Mouse (Mus musculus) liver, postnatal 0 days (tissue): ENCODE measurements around the gene Uvrag. TPM values are rescaled to one million over a fixed set of nuclear protein-coding genes. Genes with fewer than 3 reads are reported as not detected.

Source experiments
- ATAC-seq: fragments of 200-750 bp; cut with Nextera tagmentation; 2 replicates; pipeline ENCODE4 v1.8.0; 2017; ENCODE audit warnings: mild to moderate bottlenecking, moderate library complexity
- DNase-seq: peaks from one replicate; pipeline ENCODE4 v3.0.0-alpha.2; 2016
- H3K27ac ChIP-seq: fragments of 300-500 bp; sonication (generic); 2 replicates; pipeline ENCODE4 v1.5.1; 2014; ENCODE audit warnings: antibody characterized with exemption, moderate library complexity, mild to moderate bottlenecking, low read depth
- H3K27me3 ChIP-seq: fragments of 300-500 bp; sonication (generic); 2 replicates; pipeline ENCODE4 v1.6.1; 2014; ENCODE audit warnings: low read length, control low read depth, mixed read lengths; ENCODE audit not compliant: insufficient read depth
- H3K36me3 ChIP-seq: fragments of 300-500 bp; sonication (generic); replicated peaks from 2 replicates; pipeline ENCODE4 v1.6.1; 2014; ENCODE audit warnings: mild to moderate bottlenecking, control low read depth, low read length, moderate library complexity, mixed read lengths; ENCODE audit not compliant: insufficient read depth
- H3K4me1 ChIP-seq: fragments of 300-500 bp; sonication (generic); 2 replicates; pipeline ENCODE4 v1.6.1; 2014; ENCODE audit warnings: antibody characterized with exemption, mild to moderate bottlenecking, control low read depth; ENCODE audit not compliant: insufficient read depth
- H3K4me2 ChIP-seq: fragments of 300-500 bp; sonication (generic); 2 replicates; pipeline ENCODE4 v1.6.1; 2014; ENCODE audit warnings: low read depth, mild to moderate bottlenecking, low read length, moderate library complexity, mixed read lengths
- H3K4me3 ChIP-seq: fragments of 300-500 bp; sonication (generic); 2 replicates; pipeline ENCODE4 v1.5.1; 2014; ENCODE audit warnings: low read depth, low read length
- H3K9ac ChIP-seq: fragments of 300-500 bp; sonication (generic); replicated peaks from 2 replicates; pipeline ENCODE4 v1.6.1; 2014; ENCODE audit warnings: mild to moderate bottlenecking, moderate library complexity
- H3K9me3 ChIP-seq: fragments of 300-500 bp; sonication (generic); 2 replicates; pipeline ENCODE4 v1.6.1; 2016; ENCODE audit warnings: mild to moderate bottlenecking, control low read depth, low read length, mixed read lengths
- CTCF ChIP-seq: sonication (generic); IDR thresholded peaks from 2 replicates; pipeline ENCODE4 v1.5.1; 2016; ENCODE audit warnings: antibody characterized with exemption, low read depth
- EP300 ChIP-seq: IDR thresholded peaks from 2 replicates; pipeline ENCODE4 v1.6.1; 2016; ENCODE audit warnings: antibody characterized with exemption, low read depth, mild to moderate bottlenecking
- WGBS: fragments of 180-500 bp; shearing (Covaris S2); extraction: QIAGEN DNeasy Blood & Tissue Kit; methylation state at CpG from one replicate; pipeline ENCODE4 v1.1.7; 2014; ENCODE audit not compliant: insufficient replicate concordance; 5-methylcytosine and 5-hydroxymethylcytosine counted together
- polyA plus RNA-seq: library from polyadenylated mRNA; unstranded; fragments of >200 nt; fragmentation: Nextera tagmentation; extraction: Ambion mirVana; gene quantifications from 2 replicates; pipeline ENCODE4 v1.2.1, GENCODE M21; 2015

The Uvrag gene
- polyA plus RNA-seq, 1 experiment from 2014 or later, result 11.9 TPM

DNA sequence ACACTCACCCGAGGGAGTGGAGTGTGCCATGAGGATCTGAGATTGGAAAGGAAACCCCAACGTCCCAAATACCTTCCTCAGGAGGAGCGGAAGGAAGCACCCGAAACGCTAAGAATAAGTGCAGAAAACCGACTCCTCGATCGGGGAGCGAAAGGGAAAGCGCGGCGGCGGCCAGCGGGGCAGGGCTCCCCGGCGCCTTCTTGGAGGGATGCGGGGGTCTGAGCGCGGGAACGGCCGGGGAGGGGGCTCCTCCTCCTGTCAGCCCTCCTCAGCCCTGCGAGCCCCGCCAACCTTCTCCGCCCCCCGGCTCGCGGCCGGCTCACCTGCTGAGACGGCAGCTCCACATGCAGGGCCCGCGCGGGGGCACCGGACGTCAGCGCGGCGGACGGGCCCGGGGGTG lies 430 bp downstream of the Uvrag start:
- ATAC-seq, result peak; percentile 1
- TF ChIP-seq CTCF, result no peak
- no peak for TF ChIP-seq EP300
- Histone ChIP-seq H3K27ac (peak overlapping the region; percentile 97), H3K4me1 (peaks cover 45% of the 10 kb centered on the region), H3K4me3 (peak overlapping the region; percentile 96), H3K9me3 (no peaks in the 10 kb centered on the region), H3K36me3 (peaks cover 5% of the 10 kb centered on the region), H3K9ac (peak overlapping the region; percentile 98), H3K27me3 (no peaks in the 10 kb centered on the region), H3K4me2 (peak overlapping the region; percentile 84)
- DNase-seq, result no peak
- WGBS, result under 1% methylated on average over 39 of the region's 39 CpGs

DNA sequence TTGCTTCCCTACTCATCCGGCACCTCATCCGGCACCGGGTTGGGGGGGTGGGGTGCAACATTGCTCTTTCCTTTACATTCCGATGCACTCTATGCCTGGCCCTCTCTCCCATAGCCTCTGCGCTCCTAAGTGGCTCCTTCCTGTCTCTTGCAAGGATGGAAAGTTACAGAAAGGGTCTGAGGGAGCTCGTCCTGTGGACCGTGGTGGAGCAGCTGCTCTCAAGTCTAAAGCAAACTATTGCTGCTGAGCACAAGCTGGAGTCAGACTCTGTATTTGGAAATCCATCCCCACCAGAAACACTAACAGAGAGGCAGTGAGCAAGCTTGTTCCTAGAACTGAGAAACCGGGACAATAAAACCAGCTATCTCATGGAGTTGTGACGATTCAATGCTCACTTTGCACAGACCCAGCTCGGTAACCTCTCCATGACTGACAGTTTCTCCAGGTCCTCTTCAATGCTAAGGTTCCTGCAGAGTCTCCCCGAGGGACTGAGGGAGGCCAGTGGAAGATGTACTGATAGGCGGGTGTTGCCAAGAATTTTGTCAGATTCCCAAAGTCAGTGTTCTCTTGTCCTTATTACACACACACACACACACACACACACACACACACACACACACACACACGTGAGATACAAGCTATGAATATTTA lies 975 bp downstream of the Uvrag start:
- under 1% methylated on average over 13 of the region's 13 CpGs for whole genome bisulfite sequencing
- H3K9ac ChIP-seq, result peak overlapping the region; percentile 98
- no peaks in the 10 kb centered on the region for H3K9me3 ChIP-seq
- ATAC-seq (no peak), DNase-seq (peak; percentile 49)
- peaks cover 5% of the 10 kb centered on the region for H3K36me3 ChIP-seq
- no peaks in the 10 kb centered on the region for H3K27me3 ChIP-seq
- TF ChIP-seq EP300 (no peak), CTCF (no peak)
- H3K4me2 ChIP-seq, result peak overlapping the region; percentile 84
- H3K4me1 ChIP-seq, result peaks cover 40% of the 10 kb centered on the region
- H3K4me3 ChIP-seq, result peak overlapping the region; percentile 96
- peak overlapping the region; percentile 97 for H3K27ac ChIP-seq

DNA sequence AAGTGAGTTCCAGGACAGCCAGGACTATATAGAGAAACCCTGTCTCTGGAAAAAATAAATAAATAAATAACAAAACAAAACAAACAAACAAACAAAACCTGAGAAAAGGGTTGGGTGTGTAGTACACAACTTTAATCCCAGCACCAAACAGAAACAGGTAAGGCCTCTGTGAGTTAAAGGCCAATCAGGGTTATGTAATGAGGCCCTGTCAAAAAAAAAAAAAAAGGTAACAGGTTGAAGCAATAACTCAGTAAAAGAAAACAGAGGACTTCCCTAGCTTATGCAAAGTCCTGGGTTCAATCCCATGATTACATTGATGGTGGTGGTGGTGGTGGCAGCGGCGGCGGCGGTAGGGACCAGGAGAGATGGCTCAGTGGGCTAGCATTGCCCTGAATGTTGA lies 3.4 kb downstream of the Uvrag start:
- ATAC-seq (no peak), DNase-seq (no peak)
- Histone ChIP-seq H3K9ac (no peak overlapping the region), H3K27ac (no peak overlapping the region), H3K4me3 (no peak overlapping the region), H3K27me3 (no peaks in the 10 kb centered on the region), H3K36me3 (peaks cover 5% of the 10 kb centered on the region), H3K4me2 (no peak overlapping the region; the same call in 1 of the 2 replicates), H3K9me3 (no peaks in the 10 kb centered on the region), H3K4me1 (peaks cover 35% of the 10 kb centered on the region)
- WGBS, result 89% methylated on average over 4 of the region's 4 CpGs
- no peak for TF ChIP-seq EP300
- no peak for TF ChIP-seq CTCF

DNA sequence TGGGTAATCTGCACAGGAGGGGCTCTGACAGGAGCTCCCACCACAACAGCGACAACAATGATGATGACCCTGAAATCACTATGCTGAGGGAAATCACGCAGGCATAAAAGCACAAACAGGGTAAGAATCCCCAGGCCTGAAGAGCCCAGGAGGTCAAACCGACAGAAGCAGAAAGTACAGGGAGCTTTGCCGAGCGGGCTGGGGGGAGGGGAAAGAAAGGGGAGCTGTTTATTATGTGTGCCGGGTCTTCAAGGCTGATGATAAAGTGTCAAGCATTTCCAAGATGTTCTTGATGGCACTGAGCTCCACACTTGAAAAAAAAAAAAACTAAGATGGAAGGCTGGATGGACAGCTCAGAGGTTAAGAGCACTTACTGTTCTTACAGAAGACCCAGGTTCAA lies 4.2 kb downstream of the Uvrag start:
- Histone ChIP-seq H3K4me2 (no peak overlapping the region), H3K9ac (no peak overlapping the region), H3K27ac (no peak overlapping the region), H3K36me3 (peaks cover 5% of the 10 kb centered on the region), H3K4me3 (no peak overlapping the region), H3K4me1 (peaks cover 34% of the 10 kb centered on the region), H3K27me3 (no peaks in the 10 kb centered on the region), H3K9me3 (no peaks in the 10 kb centered on the region)
- DNase-seq, result no peak
- ATAC-seq, result no peak
- TF ChIP-seq CTCF, result no peak
- no peak for TF ChIP-seq EP300
- 84% methylated on average over 6 of the region's 6 CpGs for WGBS

DNA sequence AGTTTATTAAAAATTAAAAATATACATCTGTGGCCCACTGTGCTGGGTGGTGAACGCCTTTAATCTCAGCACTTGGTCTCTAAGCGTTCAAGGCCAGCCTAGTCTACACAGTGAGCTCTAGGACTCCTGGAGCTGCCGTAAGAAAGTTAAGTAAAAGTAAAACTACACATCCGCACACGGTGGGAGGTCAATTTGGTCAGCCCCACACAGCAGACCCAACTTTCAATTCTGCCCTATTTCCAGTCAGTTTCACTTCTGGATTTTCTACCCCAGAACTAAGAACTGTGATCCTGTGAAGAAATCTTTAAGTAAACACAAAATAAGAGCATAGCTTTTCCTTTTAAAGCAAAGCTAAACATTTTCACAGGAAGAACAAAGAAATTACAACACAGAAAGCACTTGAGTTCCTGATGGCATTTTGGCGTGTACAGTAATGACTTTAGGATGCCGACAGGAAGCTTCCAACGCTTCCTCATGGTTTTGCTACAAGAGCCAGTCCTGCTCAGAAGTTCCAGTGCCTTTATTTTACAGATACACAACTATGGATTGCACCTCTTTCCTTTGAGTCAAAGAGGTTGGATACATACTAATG lies 7.0 kb downstream of the Uvrag start:
- Histone ChIP-seq H3K9me3 (no peaks in the 10 kb centered on the region), H3K4me2 (peak overlapping the region; percentile 55), H3K36me3 (peaks cover 5% of the 10 kb centered on the region), H3K27ac (peak overlapping the region; percentile 79), H3K4me1 (peaks cover 48% of the 10 kb centered on the region), H3K4me3 (peak overlapping the region; percentile 17; the same call in 1 of the 2 replicates), H3K27me3 (no peaks in the 10 kb centered on the region), H3K9ac (no peak overlapping the region)
- 51% methylated on average over 8 of the region's 8 CpGs for WGBS
- peak; percentile 33; the same call in 1 of the 2 replicates for ATAC-seq
- DNase-seq, result no peak
- TF ChIP-seq EP300 (0 out of 2 replicates have a peak, but pooled peaks have one; percentile 32), CTCF (no peak)

DNA sequence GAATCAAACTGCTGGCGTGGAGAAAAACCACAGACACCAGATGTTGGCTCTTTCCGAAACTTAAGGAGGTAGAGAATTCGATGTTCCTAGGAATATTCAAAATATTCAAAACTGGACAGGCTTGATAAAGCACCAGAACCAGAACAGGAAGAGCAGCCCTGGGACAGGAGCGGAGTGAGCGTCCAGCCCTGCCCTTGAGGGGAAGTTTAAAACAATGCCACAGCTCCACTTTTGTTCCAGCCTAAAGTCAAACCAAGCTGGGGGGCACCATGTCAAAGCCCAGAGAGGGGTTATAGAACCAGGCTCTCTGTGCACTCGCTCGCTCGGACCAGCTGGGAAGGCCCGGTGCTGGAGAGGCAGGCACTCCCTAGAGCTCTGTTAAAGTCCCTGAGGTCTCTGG lies 8.3 kb downstream of the Uvrag start:
- DNase-seq, result no peak
- Histone ChIP-seq H3K4me1 (peaks cover 53% of the 10 kb centered on the region), H3K4me3 (no peak overlapping the region), H3K27me3 (no peaks in the 10 kb centered on the region), H3K9ac (no peak overlapping the region), H3K36me3 (peaks cover 5% of the 10 kb centered on the region), H3K27ac (peak overlapping the region; percentile 82), H3K4me2 (0 out of 2 replicates have a peak overlapping the region, but pooled peaks have one; percentile 16), H3K9me3 (no peaks in the 10 kb centered on the region)
- no peak for TF ChIP-seq CTCF
- no peak for TF ChIP-seq EP300
- ATAC-seq, result no peak
- 54% methylated on average over 9 of the region's 9 CpGs for WGBS
